Mouse (Mus musculus) forebrain, embryonic 14.5 days (tissue): ENCODE measurements at regions not wholly inside any gene's neighbourhood (a gene's known extent, or its start where the extent isn't known, plus 50 kb on each side); places are given as distances from the start of the nearest gene placed in this dataset.

Experiments
- ATAC-seq: fragments of 200-750 bp; cut with Nextera tagmentation; 2 replicates; pipeline ENCODE4 v1.8.0; 2017; ENCODE audit warnings: mild to moderate bottlenecking, moderate library complexity
- DNase-seq: peaks from one replicate; pipeline ENCODE4 v3.0.0-alpha.2; 2015; ENCODE audit warnings: low spot score
- H3K27ac ChIP-seq: fragments of 300-500 bp; sonication (generic); 2 replicates; pipeline ENCODE4 v1.5.1; 2014; ENCODE audit warnings: low read depth, mild to moderate bottlenecking, control low read depth, low read length, moderate library complexity
- H3K27me3 ChIP-seq: fragments of 300-500 bp; sonication (generic); replicated peaks from 2 replicates; pipeline ENCODE4 v1.6.1; 2014; ENCODE audit warnings: low read length, control low read depth, mixed read lengths; ENCODE audit not compliant: control insufficient read depth, insufficient read depth
- H3K36me3 ChIP-seq: fragments of 300-500 bp; sonication (generic); 2 replicates; pipeline ENCODE4 v1.6.1; 2014; ENCODE audit warnings: low read length, control low read depth; ENCODE audit not compliant: control insufficient read depth, insufficient read depth
- H3K4me1 ChIP-seq: fragments of 300-500 bp; sonication (generic); 2 replicates; pipeline ENCODE4 v1.6.1; 2014; ENCODE audit warnings: antibody characterized with exemption, low read length, control low read depth; ENCODE audit not compliant: control insufficient read depth, insufficient read depth
- H3K4me2 ChIP-seq: fragments of 300-500 bp; sonication (generic); 2 replicates; pipeline ENCODE4 v1.6.1; 2014; ENCODE audit warnings: mild to moderate bottlenecking, control low read depth, low read length
- H3K4me3 ChIP-seq: fragments of 300-500 bp; sonication (generic); 2 replicates; pipeline ENCODE4 v1.5.1; 2014; ENCODE audit warnings: low read depth, low read length, control low read depth
- H3K9ac ChIP-seq: fragments of 300-500 bp; sonication (generic); 2 replicates; pipeline ENCODE4 v1.6.1; 2014; ENCODE audit warnings: mild to moderate bottlenecking, low read length, control low read depth, moderate library complexity
- H3K9me3 ChIP-seq: fragments of 300-500 bp; sonication (generic); replicated peaks from 2 replicates; pipeline ENCODE4 v1.6.1; 2016; ENCODE audit warnings: low read length, control low read depth, mixed read lengths; ENCODE audit not compliant: control insufficient read depth
- WGBS: fragments of 180-500 bp; shearing (Covaris S2); extraction: QIAGEN DNeasy Blood & Tissue Kit; methylation state at CpG from one replicate; pipeline ENCODE4 v1.1.7; 2014; 5-methylcytosine and 5-hydroxymethylcytosine counted together

- Histone ChIP-seq H3K4me3 (no peak overlapping the region), H3K4me1 (peaks cover 26% of the 10 kb centered on the region), H3K36me3 (no peaks in the 10 kb centered on the region), H3K27ac (peak overlapping the region; percentile 63; the same call in 1 of the 2 replicates), H3K9me3 (no peaks in the 10 kb centered on the region), H3K4me2 (0 out of 2 replicates have a peak overlapping the region, but pooled peaks have one; percentile 18), H3K9ac (peak overlapping the region; percentile 45), H3K27me3 (no peaks in the 10 kb centered on the region)
- ATAC-seq (peak; percentile 70), DNase-seq (peak; percentile 81)
- WGBS: 8% methylated on average over 8 of the region's 8 CpGs
Observed at GRCm38 (mm10) chr12:99087286-99087685, 166.9 kb downstream of the Ttc8 start.

- WGBS: 70% methylated on average over 4 of the region's 4 CpGs
Observed at GRCm38 (mm10) chr12:99091770-99092169, 171.4 kb downstream of the Ttc8 start.

GRCm38 (mm10) chr12:99093151-99093550, 172.8 kb downstream of the Ttc8 start:
- 73% methylated on average over 3 of the region's 3 CpGs for WGBS
- ATAC-seq (no peak), DNase-seq (no peak)
- Histone ChIP-seq H3K4me2 (no peak overlapping the region), H3K27me3 (no peaks in the 10 kb centered on the region), H3K36me3 (no peaks in the 10 kb centered on the region), H3K27ac (no peak overlapping the region), H3K9ac (no peak overlapping the region), H3K4me1 (peaks cover 6% of the 10 kb centered on the region), H3K9me3 (no peaks in the 10 kb centered on the region), H3K4me3 (no peak overlapping the region)

More at GRCm38 (mm10) chr12:99091770-99092169, 171.4 kb downstream of the Ttc8 start:
- no peak overlapping the region for H3K4me3 ChIP-seq
- H3K27me3 ChIP-seq: no peaks in the 10 kb centered on the region
- H3K27ac ChIP-seq: no peak overlapping the region
- no peaks in the 10 kb centered on the region for H3K36me3 ChIP-seq
- no peak for ATAC-seq
- no peak for DNase-seq
- H3K9ac ChIP-seq: no peak overlapping the region
- peaks cover 17% of the 10 kb centered on the region for H3K4me1 ChIP-seq
- H3K4me2 ChIP-seq: no peak overlapping the region
- H3K9me3 ChIP-seq: no peaks in the 10 kb centered on the region

- H3K4me1 ChIP-seq: 0 out of 2 replicates have a peak, but pooled peaks cover 3% of the 10 kb centered on the region
- no peak for ATAC-seq
- H3K27me3 ChIP-seq: no peaks in the 10 kb centered on the region
- DNase-seq: no peak
- H3K9me3 ChIP-seq: no peaks in the 10 kb centered on the region
- 90% methylated on average over 6 of the region's 6 CpGs for WGBS
- no peak overlapping the region for H3K4me2 ChIP-seq
- H3K27ac ChIP-seq: no peak overlapping the region
- H3K9ac ChIP-seq: no peak overlapping the region
- no peak overlapping the region for H3K4me3 ChIP-seq
- no peaks in the 10 kb centered on the region for H3K36me3 ChIP-seq
Observed at GRCm38 (mm10) chr12:99093989-99094388, 173.6 kb downstream of the Ttc8 start.

- 35% methylated on average over 14 of the region's 14 CpGs for WGBS
Observed at GRCm38 (mm10) chr12:99096930-99097617, 176.7 kb downstream of the Ttc8 start.

GRCm38 (mm10) chr12:99097618-99098066, 177.3 kb downstream of the Ttc8 start:
- no peak overlapping the region for H3K27ac ChIP-seq
- H3K4me2 ChIP-seq: no peak overlapping the region
- no peaks in the 10 kb centered on the region for H3K9me3 ChIP-seq
- no peak overlapping the region for H3K9ac ChIP-seq
- no peak overlapping the region for H3K4me3 ChIP-seq
- WGBS: 89% methylated on average over 17 of the region's 17 CpGs
- H3K27me3 ChIP-seq: no peaks in the 10 kb centered on the region
- ATAC-seq (0 out of 2 replicates have a peak, but pooled peaks have one; percentile 44), DNase-seq (no peak)
- 0 out of 2 replicates have a peak, but pooled peaks cover 3% of the 10 kb centered on the region for H3K4me1 ChIP-seq
- no peaks in the 10 kb centered on the region for H3K36me3 ChIP-seq

More at GRCm38 (mm10) chr12:99096930-99097617, 176.7 kb downstream of the Ttc8 start:
- H3K27ac ChIP-seq: no peak overlapping the region; the same call in 1 of the 2 replicates
- H3K9me3 ChIP-seq: no peaks in the 10 kb centered on the region
- H3K27me3 ChIP-seq: no peaks in the 10 kb centered on the region
- H3K4me1 ChIP-seq: 0 out of 2 replicates have a peak, but pooled peaks cover 3% of the 10 kb centered on the region
- H3K4me2 ChIP-seq: no peak overlapping the region
- no peak overlapping the region for H3K4me3 ChIP-seq
- peak; percentile 85 for ATAC-seq
- DNase-seq: peak; percentile 96
- no peaks in the 10 kb centered on the region for H3K36me3 ChIP-seq
- H3K9ac ChIP-seq: no peak overlapping the region

DNA sequence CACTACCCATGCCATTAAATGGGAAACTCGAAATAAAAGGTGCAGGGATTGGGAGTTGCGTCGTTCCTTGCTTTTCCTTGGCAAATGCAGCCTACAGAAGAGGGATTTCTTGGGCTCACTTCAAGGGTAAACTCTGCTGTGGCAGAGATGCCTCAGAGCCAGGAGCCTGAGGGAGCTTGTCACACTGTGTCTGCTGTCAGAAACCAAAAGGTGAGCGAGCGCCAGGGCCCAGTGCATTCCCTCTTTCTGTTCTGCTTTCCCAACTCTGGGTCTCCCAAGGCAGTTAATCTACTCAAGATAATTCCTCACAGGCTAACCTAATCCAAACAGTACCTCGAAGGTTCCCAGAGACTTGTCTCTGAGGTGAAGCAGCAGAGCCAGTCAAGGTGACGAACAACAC, 179.5 kb downstream of the Ttc8 start:
- no peak overlapping the region for H3K4me3 ChIP-seq
- no peak for DNase-seq
- no peak for ATAC-seq
- 0 out of 2 replicates have a peak, but pooled peaks cover 3% of the 10 kb centered on the region for H3K4me1 ChIP-seq
- WGBS: 87% methylated on average over 7 of the region's 7 CpGs
- no peaks in the 10 kb centered on the region for H3K36me3 ChIP-seq
- no peaks in the 10 kb centered on the region for H3K27me3 ChIP-seq
- no peak overlapping the region; the same call in 1 of the 2 replicates for H3K9ac ChIP-seq
- no peak overlapping the region for H3K27ac ChIP-seq
- H3K4me2 ChIP-seq: no peak overlapping the region
- H3K9me3 ChIP-seq: no peaks in the 10 kb centered on the region

- Histone ChIP-seq H3K4me2 (no peak overlapping the region), H3K27me3 (no peaks in the 10 kb centered on the region), H3K9ac (no peak overlapping the region), H3K9me3 (0 out of 2 replicates have a peak, but pooled peaks cover 3% of the 10 kb centered on the region), H3K36me3 (no peaks in the 10 kb centered on the region), H3K27ac (no peak overlapping the region), H3K4me1 (no peaks in the 10 kb centered on the region), H3K4me3 (no peak overlapping the region)
- WGBS: 95% methylated on average over 5 of the region's 5 CpGs
- DNase-seq: no peak
- no peak for ATAC-seq
Observed at GRCm38 (mm10) chr12:99108616-99109015, 188.2 kb downstream of the Ttc8 start.

DNA sequence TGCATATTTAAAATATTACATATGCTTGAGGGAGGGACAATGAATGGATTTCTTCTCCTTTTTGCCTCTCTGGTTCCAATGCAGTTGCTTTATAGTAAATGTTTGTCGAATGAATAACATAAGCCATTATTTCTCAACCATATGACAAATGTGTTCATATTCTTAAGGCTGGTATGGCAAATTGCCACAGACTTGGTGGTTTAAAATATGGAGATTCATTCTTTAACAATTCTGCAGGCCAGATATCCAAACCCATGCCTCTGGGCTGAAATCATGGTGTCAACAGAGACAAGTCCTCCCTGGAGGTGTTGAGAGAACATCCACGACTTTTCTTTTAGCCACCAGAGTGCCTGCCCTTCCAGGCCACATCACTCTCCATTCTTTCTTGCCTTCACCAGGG, 193.4 kb downstream of the Ttc8 start:
- ATAC-seq: no peak
- H3K4me1 ChIP-seq: no peaks in the 10 kb centered on the region

More for the DNA sequence above, 193.4 kb downstream of the Ttc8 start:
- H3K9ac ChIP-seq: no peak overlapping the region
- no peak for DNase-seq
- H3K9me3 ChIP-seq: no peaks in the 10 kb centered on the region; the same call in 1 of the 2 replicates
- no peak overlapping the region for H3K4me3 ChIP-seq
- H3K27me3 ChIP-seq: no peaks in the 10 kb centered on the region
- no peak overlapping the region for H3K4me2 ChIP-seq
- 87% methylated on average over 2 of the region's 2 CpGs for WGBS
- no peaks in the 10 kb centered on the region for H3K36me3 ChIP-seq
- H3K27ac ChIP-seq: no peak overlapping the region
